Mouse (Mus musculus): ENCODE results near the gene Mef2d. TPM values are rescaled to one million over a fixed set of nuclear protein-coding genes. Genes with fewer than 3 reads are reported as not detected.

Mef2d gene
- total RNA-seq (2021), result 92.9 and 98.4 TPM in 2 replicates
- long read RNA-seq, experiment 1, full-length matches to known transcripts, result 15 of 45 reads
- long read RNA-seq, experiment 1, partial matches to known transcripts, result 9 of 45 reads
- long read RNA-seq, experiment 1, other reads (novel, unspliced or antisense), result 21 of 45 reads
- long read RNA-seq, experiment 2, full-length matches to known transcripts, result 10 of 46 reads
- long read RNA-seq, experiment 2, partial matches to known transcripts, result 19 of 46 reads
- long read RNA-seq, experiment 2, other reads (novel, unspliced or antisense), result 17 of 46 reads

- peak; percentile 98 for DNase-seq
Observed at GRCm38 (mm10) chr3:88141787-88142523, at the start of gene Mef2d. Mef2d (plus strand) TSS chr3:88142372.

- DNase-seq, result no peak
Observed at GRCm38 (mm10) chr3:88094126-88094525, 48.0 kb upstream of the Mef2d start.

- no peak for DNase-seq
Observed at GRCm38 (mm10) chr3:88097666-88098065, 44.5 kb upstream of the Mef2d start.

GRCm38 (mm10) chr3:88100251-88100650 is 41.9 kb upstream of the Mef2d start:
- DNase-seq, result no peak

- peak; percentile 34 for DNase-seq
Observed at GRCm38 (mm10) chr3:88101736-88102135, 40.4 kb upstream of the Mef2d start.

GRCm38 (mm10) chr3:88102196-88102595 is 40.0 kb upstream of the Mef2d start:
- no peak for DNase-seq

- no peak for DNase-seq
Observed at GRCm38 (mm10) chr3:88102611-88103010, 39.6 kb upstream of the Mef2d start.

- no peak for DNase-seq
Observed at GRCm38 (mm10) chr3:88106126-88106525, 36.0 kb upstream of the Mef2d start.

GRCm38 (mm10) chr3:88109126-88109525 is 33.0 kb upstream of the Mef2d start:
- DNase-seq, result no peak

GRCm38 (mm10) chr3:88114396-88114795 is 27.8 kb upstream of the Mef2d start:
- DNase-seq, result no peak

- DNase-seq, result no peak
Observed at GRCm38 (mm10) chr3:88120117-88120651, 22.0 kb upstream of the Mef2d start.

- DNase-seq, result no peak
Observed at GRCm38 (mm10) chr3:88121164-88122131, 20.7 kb upstream of the Mef2d start.

- DNase-seq, result no peak
Observed at GRCm38 (mm10) chr3:88125195-88125594, 17.0 kb upstream of the Mef2d start.

- DNase-seq, result peak; percentile 41
Observed at GRCm38 (mm10) chr3:88126181-88126580, 16.0 kb upstream of the Mef2d start.

- DNase-seq, result no peak
Observed at GRCm38 (mm10) chr3:88127636-88128035, 14.5 kb upstream of the Mef2d start.

- no peak for DNase-seq
Observed at GRCm38 (mm10) chr3:88128056-88128455, 14.1 kb upstream of the Mef2d start.

GRCm38 (mm10) chr3:88129006-88129405 is 13.2 kb upstream of the Mef2d start:
- DNase-seq, result no peak

GRCm38 (mm10) chr3:88131071-88131470 is 11.1 kb upstream of the Mef2d start:
- peak; percentile 57 for DNase-seq

GRCm38 (mm10) chr3:88132492-88132891 is 9.7 kb upstream of the Mef2d start:
- no peak for DNase-seq

GRCm38 (mm10) chr3:88133187-88133771 is 8.9 kb upstream of the Mef2d start:
- DNase-seq, result no peak

GRCm38 (mm10) chr3:88136346-88136745 is 5.8 kb upstream of the Mef2d start:
- no peak for DNase-seq

GRCm38 (mm10) chr3:88136945-88137494 is 5.2 kb upstream of the Mef2d start:
- DNase-seq, result peak; percentile 51

Measured in adrenal gland, postnatal 14 days (tissue).